Mouse (Mus musculus) testis, postnatal 14 days (tissue): Measurements from ENCODE around the gene Igtp.
"Not testable (repeated sequence)": the region's sequence is repeated elsewhere in the genome, so short reads cannot be mapped to it uniquely, and the experiment has no call there.

Experiments
- DNase-seq: peaks from one replicate; pipeline ENCODE4 v3.0.0; 2021; ENCODE audit warnings: low spot score

Gene Igtp

GRCm38 (mm10) chr11:58213673-58214342 is 14.5 kb downstream of the Igtp start:
- no peak for DNase-seq

- DNase-seq, result peak; percentile 71
Observed at GRCm38 (mm10) chr11:58214391-58215048, 15.2 kb downstream of the Igtp start.

DNA sequence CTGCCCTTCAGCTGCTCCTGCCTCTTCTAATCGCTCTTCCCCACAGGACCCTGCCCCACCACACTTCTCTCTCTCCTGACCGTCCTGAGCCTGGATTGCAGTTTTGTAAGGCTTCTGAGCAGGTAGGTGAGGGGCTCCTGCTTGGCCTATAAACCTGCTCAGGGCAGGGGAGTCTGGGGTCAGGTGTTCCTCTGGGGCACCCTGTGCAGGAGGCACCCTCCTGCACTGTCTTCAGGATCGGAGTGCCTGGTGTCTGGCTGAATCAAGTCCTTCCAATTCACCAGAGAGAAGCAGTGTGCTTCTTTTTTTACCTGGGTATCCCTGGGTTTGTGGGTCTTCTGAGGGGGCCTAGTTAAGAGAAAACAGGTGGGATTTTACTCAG is 15.7 kb downstream of the Igtp start:
- not testable (repeated sequence) for DNase-seq

GRCm38 (mm10) chr11:58215814-58216213 is 16.5 kb downstream of the Igtp start:
- no peak for DNase-seq

- no peak for DNase-seq
Observed at GRCm38 (mm10) chr11:58216823-58217222, 17.5 kb downstream of the Igtp start.

DNA sequence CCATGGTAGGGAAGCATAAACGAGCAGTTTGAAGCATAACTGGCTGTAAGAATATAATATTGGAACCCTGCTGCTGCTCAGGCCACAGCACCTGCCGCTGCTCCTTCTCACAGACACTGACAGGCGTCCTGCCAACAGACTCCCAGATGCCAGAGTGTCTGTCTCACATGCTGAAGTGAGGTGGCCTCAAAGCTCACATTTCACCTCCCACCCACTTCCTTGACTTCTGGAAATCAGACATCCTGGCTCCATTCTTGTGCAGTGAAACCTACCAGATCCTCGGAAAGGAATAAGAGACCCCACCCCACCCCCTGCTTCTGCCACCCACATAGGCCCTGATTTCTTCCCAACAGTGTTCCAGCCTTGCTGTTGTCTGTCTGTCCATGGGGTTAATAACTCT is 24.4 kb downstream of the Igtp start:
- no peak for DNase-seq

DNA sequence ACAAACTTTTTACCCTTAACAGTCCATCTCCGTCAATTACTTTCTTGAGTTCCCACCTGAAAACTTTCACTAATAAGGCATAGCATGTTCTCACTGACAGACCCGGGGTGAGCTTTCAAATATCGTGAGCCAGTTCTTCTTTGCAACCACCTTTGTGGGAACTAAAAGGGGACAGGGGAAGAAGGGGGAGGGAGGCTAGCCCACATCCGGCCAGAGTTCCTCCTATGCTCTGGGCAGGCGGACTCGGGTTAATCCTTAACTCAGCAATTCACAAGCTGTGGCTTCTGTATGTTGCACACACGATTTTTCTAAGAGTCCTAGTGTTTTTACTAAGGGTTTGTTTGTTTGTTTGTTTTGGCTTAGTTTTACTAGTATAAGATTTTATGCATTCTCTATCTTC is 25.0 kb downstream of the Igtp start:
- no peak for DNase-seq

DNA sequence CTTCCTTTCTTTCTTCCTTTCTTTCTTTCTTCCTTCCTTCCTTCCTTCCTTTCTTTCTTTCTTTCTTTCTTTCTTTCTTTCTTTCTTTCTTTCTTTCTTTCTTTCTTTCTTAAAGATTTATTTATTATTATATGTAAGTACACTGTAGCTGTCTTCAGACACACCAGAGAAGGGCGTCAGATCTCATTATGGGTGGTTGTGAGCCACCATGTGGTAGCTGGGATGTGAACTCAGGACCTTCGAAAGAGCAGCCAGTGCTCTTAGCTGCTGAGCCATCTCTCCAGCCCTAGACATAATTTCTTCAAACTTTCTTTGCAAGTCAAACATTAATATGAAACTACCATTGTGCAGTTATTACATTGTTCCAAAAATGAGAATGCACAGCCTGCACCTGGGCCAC is 25.5 kb downstream of the Igtp start:
- not testable (repeated sequence) for DNase-seq

- DNase-seq, result peak; percentile 45
Observed at GRCm38 (mm10) chr11:58225655-58226054, 26.3 kb downstream of the Igtp start.

DNA sequence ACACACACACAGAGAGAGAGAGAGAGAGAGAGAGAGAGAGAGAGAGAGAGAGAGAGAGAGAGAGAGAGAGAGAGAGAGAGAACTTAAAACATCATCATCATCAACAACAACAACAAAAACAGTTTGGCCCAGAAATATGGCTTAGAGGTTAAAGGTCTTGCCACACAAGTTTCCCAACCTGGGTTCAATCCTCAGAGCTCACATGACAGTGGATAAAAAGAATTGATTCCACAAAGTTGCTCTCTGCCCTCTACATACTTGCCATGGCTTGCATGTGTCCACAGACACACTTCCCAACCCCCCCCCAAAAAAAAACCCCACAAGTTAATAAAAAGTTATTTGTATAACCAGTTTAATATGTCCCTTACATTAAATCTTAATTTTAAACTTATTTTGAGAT is 27.1 kb downstream of the Igtp start:
- DNase-seq, result no peak

DNA sequence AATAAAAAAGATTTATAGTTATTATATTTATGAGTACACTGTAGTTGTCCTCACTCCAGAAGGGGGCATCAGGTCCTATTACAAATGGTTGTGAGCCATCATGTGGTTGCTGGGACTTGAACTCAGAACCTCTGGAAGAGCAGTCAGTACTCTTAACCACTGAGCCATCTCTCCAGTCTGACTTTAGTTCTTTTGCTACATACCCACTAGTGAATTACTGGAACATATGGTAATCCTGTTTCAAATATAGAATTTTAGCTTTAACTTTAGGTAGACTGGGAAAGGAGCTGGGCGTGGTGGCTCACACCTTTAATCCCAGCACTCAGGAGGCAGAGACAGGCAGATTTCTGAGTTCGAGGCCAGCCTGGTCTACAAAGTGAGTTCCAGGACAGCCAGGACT is 28.7 kb downstream of the Igtp start:
- not testable (repeated sequence) for DNase-seq

- no peak for DNase-seq
Observed at GRCm38 (mm10) chr11:58230396-58230910, 31.1 kb downstream of the Igtp start.

- DNase-seq, result no peak
Observed at GRCm38 (mm10) chr11:58231156-58231555, 31.8 kb downstream of the Igtp start.

- DNase-seq, result not testable (repeated sequence)
Observed at GRCm38 (mm10) chr11:58234551-58234950, 35.2 kb downstream of the Igtp start.

DNA sequence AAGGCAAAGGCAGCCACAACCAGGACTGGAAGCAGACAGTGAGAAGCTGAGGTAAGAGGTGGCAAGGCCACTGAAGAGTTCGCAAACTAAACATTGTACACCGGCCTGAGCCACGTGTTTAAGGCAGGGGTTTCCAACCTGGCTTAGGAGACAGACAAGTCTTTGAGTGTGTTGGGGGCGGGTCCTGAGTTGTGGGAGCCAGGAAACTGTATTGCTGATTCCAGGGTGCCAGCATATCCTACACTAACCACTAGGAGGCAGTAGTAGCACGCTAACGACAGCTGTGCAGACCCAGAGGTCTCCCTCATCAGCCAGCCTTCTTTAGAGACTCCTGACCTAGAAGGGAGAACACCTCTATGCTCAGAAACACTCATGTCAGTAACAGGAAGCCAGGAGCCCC is 35.8 kb downstream of the Igtp start:
- peak; percentile 46 for DNase-seq

- DNase-seq, result peak; percentile 76
Observed at GRCm38 (mm10) chr11:58238840-58239791, 39.8 kb downstream of the Igtp start.

DNA sequence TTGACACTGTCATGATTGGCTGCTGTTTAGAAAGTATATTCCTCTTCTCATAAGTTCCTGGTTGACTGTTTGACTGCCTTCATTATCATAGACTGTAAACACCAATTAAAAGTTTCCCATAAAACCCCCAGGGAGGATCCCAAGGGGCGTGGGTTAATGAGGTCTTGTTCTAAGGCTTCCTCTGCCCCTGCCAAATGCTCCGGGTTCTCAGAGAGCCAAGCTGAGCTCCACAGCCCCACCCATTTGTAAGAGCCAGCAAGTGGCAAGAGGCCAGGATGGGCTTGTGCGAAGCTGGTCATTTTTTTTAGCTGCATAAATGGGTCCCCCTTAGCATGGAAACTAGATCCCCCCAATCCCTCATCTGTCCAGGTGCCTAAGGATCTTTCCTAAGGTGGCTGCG is 47.9 kb downstream of the Igtp start:
- no peak for DNase-seq

DNA sequence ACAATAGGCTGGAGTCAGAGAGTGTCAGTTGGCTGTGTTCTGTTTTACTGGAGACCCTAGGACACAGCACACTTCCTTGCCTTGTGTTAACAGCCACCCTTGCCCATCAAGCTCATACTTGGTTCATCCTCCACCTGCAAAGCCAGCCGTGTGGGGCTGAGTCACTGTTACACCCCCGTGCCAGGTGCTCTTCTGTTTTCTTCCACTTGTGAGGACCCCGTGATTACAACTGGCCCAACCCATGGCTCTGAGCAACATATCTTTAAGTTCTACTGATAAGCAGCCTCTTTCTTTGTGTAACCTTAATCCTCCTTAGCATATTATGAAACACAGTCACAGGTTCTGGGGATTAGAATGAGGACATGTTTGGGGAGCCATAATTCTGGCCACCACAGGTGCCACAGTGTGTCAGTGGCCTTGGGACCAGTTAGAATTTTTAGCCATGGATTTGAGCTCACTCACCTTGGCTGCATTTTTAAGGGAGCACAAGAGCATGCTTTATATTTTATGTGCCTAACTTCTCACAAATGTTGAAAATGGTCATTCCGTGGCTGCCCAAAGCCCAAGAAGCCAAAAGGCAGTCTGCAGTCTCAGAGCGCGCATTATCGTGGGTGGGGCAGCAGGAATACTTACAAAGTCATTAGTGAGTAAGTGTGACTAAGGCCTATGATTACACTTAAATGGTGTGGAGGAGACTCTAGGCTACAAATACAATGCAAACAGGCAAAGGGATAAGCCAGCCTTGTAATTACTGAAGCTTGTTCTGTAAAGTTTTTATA is 50.0 kb downstream of the Igtp start:
- no peak for DNase-seq

DNA sequence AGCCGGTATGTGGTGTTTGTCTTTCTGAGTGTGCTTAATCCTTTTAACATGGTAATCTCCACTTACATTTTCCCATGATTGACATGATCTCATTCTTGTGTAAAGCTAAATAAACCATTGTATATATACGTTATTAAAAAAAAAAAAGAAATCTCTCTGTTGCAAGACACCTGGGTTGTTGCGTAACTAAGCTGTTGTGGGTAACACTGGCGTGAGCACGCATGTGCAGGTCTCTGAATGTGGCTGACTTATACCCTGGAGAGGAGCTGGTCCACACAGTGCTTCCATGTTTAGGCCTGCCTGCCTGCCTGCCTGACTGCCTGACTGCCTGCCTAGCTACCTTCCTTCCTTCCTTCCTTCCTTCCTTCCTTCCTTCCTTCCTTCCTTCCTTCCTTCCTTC is 51.2 kb downstream of the Igtp start:
- DNase-seq, result no peak

- DNase-seq, result no peak
Observed at GRCm38 (mm10) chr11:58254411-58254810, 55.1 kb downstream of the Igtp start.
